Mouse (Mus musculus) brain, embryonic 14.5 days (tissue): ENCODE measurements around the gene Kdelr2. TPM values are rescaled to one million over a fixed set of nuclear protein-coding genes. Genes with fewer than 3 reads are reported as not detected.
A peak's percentile ranks its signal among the peaks of the same experiment; 100 is the strongest.

Source experiments
- DNase-seq: peaks from one replicate; pipeline ENCODE4 v3.0.0-alpha.2; 2011; ENCODE audit warnings: low read depth
- CTCF ChIP-seq: fragments of 200-500 bp; IDR thresholded peaks from 2 replicates; pipeline ENCODE4 v1.5.1; 2012; ENCODE audit warnings: inconsistent platforms, mild to moderate bottlenecking, moderate library complexity, borderline replicate concordance; ENCODE audit not compliant: insufficient read depth, insufficient read length; ENCODE audit errors: extremely low read depth
- POLR2A ChIP-seq: fragments of 200-500 bp; IDR thresholded peaks from 2 replicates; pipeline ENCODE4 v1.6.1; 2012; ENCODE audit warnings: mild to moderate bottlenecking, inconsistent platforms, borderline replicate concordance; ENCODE audit not compliant: poor library complexity, insufficient read depth, insufficient read length, severe bottlenecking; ENCODE audit errors: extremely low read depth
- polyA plus RNA-seq: library from polyadenylated mRNA; depleted of rRNA; stranded (reverse); fragments of >200 nt; gene quantifications from 2 replicates; pipeline ENCODE4 v1.2.3, GENCODE M21; 2012

Gene Kdelr2
- polyA plus RNA-seq, 1 experiment = 68.0 TPM

DNA sequence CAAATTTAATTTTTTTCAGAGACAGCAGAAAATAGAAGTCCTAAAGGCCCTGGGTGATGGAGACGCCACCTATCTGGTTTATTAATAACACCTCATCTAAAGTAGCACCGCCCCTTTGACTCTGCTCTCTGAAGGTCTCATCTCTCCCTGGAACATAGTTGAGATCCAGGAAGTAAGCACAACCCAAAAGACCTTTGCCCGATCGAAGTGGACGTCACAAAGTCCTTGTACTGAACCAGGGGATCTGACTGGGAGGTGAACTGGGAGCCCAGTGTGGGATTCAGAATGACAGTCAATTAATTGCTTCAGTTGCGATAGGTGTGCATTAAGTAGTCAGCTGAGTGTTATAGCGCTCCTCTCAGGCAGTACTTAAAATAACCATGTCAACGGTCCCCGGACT, 1.6 kb downstream of the Kdelr2 start:
- DNase-seq = no peak
- TF ChIP-seq POLR2A (no peak), CTCF (no peak)

GRCm38 (mm10) chr5:143406548-143406947, 2.9 kb downstream of the Kdelr2 start:
- TF ChIP-seq CTCF (no peak), POLR2A (no peak)
- DNase-seq = no peak

- TF ChIP-seq CTCF (no peak), POLR2A (no peak)
- no peak for DNase-seq
Measured at GRCm38 (mm10) chr5:143409239-143409638, 5.6 kb downstream of the Kdelr2 start.

GRCm38 (mm10) chr5:143410841-143411395, 7.3 kb downstream of the Kdelr2 start:
- DNase-seq = no peak
- TF ChIP-seq CTCF = no peak
- no peak for TF ChIP-seq POLR2A

- TF ChIP-seq POLR2A (no peak), CTCF (no peak)
- no peak for DNase-seq
Measured at GRCm38 (mm10) chr5:143421484-143421883, 17.8 kb downstream of the Kdelr2 start.

GRCm38 (mm10) chr5:143422990-143423389, 19.4 kb downstream of the Kdelr2 start:
- TF ChIP-seq POLR2A (no peak), CTCF (no peak)

GRCm38 (mm10) chr5:143423899-143424519, 20.4 kb downstream of the Kdelr2 start:
- DNase-seq = peak; percentile 49
- TF ChIP-seq CTCF = peak; percentile 79
- no peak for TF ChIP-seq POLR2A

More at GRCm38 (mm10) chr5:143422990-143423389, 19.4 kb downstream of the Kdelr2 start:
- DNase-seq = no peak

DNA sequence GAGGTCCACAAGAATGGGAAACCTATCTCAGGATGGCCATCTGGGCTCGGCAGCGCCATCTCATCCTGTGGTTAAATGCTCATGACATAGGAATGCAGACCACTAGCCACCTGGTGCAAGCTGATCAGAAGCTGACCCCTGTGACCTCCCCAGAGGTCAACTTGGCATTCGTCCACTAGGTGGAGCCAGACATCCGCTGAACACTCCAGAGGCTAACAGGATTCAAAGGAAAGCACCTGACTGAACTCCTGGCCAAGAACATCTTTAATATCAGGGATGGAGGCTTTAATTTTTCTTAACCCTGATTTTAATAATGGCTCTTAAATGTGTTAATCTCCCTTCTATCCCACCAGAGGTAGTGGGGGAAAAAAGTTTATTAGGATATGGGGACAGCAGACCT, 30.8 kb downstream of the Kdelr2 start:
- peak; percentile 57 for DNase-seq
- TF ChIP-seq CTCF = peak; percentile 85
- TF ChIP-seq POLR2A = no peak

- no peak for DNase-seq
- TF ChIP-seq POLR2A (no peak), CTCF (no peak)
Measured at GRCm38 (mm10) chr5:143441298-143441697, 37.7 kb downstream of the Kdelr2 start.

- TF ChIP-seq POLR2A = no peak
- TF ChIP-seq CTCF = no peak
Measured at GRCm38 (mm10) chr5:143441753-143442152, 38.1 kb downstream of the Kdelr2 start.

GRCm38 (mm10) chr5:143463671-143464070, 60.0 kb downstream of the Kdelr2 start:
- TF ChIP-seq CTCF (no peak), POLR2A (no peak)
- DNase-seq = no peak

More at GRCm38 (mm10) chr5:143441753-143442152, 38.1 kb downstream of the Kdelr2 start:
- DNase-seq = no peak
